8 mouse cellular contexts compared by ENCODE assay signal in the genomic region with DNA sequence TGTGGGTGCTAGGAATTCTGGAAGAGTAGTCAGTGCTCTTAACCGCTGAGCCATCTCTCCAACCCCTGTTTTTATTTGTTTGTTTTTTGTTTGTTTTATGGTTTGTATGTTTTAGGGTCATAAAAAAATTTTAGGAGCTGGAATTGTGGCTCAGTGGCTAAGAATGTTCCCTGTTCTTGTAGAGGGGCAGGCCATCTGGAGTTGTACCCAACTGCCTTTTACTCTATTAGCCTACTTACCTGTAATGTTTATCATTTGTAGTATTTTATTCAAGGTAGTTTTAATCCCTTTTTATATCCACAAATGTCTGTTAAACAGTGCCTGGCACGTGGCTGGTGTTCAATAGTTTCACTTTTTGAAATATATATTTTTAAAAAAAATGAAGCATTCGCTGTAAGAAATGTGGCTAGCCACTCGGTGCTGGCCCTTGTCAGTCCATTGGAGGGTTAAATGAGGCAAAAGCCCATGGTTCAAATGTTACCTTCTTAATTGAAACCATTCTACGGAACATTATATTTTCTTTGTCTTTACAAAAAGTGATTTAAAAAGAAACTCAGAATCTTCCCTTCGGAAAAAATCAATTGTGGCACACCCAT. TPM values are rescaled to one million over a fixed set of nuclear protein-coding genes. Genes with fewer than 3 reads are reported as not detected.
A peak's percentile ranks its signal among the peaks of the same experiment; 100 is the strongest.
DNase-seq lines count a peak whose midpoint lies in the region; ATAC-seq and TF ChIP-seq lines count a peak whose summit lies in the region.

No protein-coding gene starts in this region.

- no peak overlapping the region for H3K9ac ChIP-seq in kidney, embryonic 14.5 days (ENCODE audit: low read depth, low read length)
- peak overlapping the region; percentile 41; the same call in 1 of the 2 replicates for H3K9ac ChIP-seq in hindbrain, embryonic 12.5 days
- peak overlapping the region; percentile 34; the same call in 1 of the 2 replicates for H3K9ac ChIP-seq in midbrain, embryonic 12.5 days (replicated peaks)

- H3K4me1 ChIP-seq in kidney, embryonic 14.5 days (ENCODE audit: control insufficient read depth, insufficient read depth, low read length): peaks cover 19% of the 10 kb centered on the region
- peaks cover 29% of the 10 kb centered on the region for H3K4me1 ChIP-seq in bone marrow macrophage, adult 2 months (ENCODE audit: control insufficient read depth, insufficient read depth, low read length)
- peaks cover 20% of the 10 kb centered on the region for H3K4me1 ChIP-seq in hindbrain, embryonic 12.5 days
- peaks cover 21% of the 10 kb centered on the region for H3K4me1 ChIP-seq in midbrain, embryonic 12.5 days

- TF ChIP-seq CTCF in bone marrow macrophage, adult 2 months (IDR thresholded peaks at IDR 0.05; ENCODE audit: low read depth, low read length): no peak

- no peak overlapping the region for H3K27ac ChIP-seq in kidney, embryonic 14.5 days (ENCODE audit: low read depth, low read length)
- peak overlapping the region; percentile 39; the same call in 1 of the 2 replicates for H3K27ac ChIP-seq in bone marrow macrophage, adult 2 months (ENCODE audit: insufficient read depth, low read depth, low read length)
- H3K27ac ChIP-seq in hindbrain, embryonic 12.5 days: no peak overlapping the region; the same call in 1 of the 2 replicates
- 0 out of 2 replicates have a peak overlapping the region, but pooled peaks have one; percentile 46 for H3K27ac ChIP-seq in midbrain, embryonic 12.5 days (replicated peaks)

- H3K9me3 ChIP-seq in kidney, embryonic 14.5 days (ENCODE audit: control insufficient read depth, low read length): no peaks in the 10 kb centered on the region
- no peaks in the 10 kb centered on the region for H3K9me3 ChIP-seq in hindbrain, embryonic 12.5 days (replicated peaks)
- H3K9me3 ChIP-seq in midbrain, embryonic 12.5 days: no peaks in the 10 kb centered on the region

- ATAC-seq in kidney, embryonic 14.5 days (ENCODE audit: low FRiP score, low TSS enrichment): peak; percentile 6; the same call in 1 of the 2 replicates
- ATAC-seq in hindbrain, embryonic 12.5 days (ENCODE audit: low FRiP score): peak; percentile 55
- ATAC-seq in midbrain, embryonic 12.5 days (ENCODE audit: low FRiP score, low read depth): peak; percentile 56

- DNase-seq in kidney, postnatal 36 days: no peak
- DNase-seq in frontal cortex, postnatal 25 days (ENCODE audit: low spot score in 2 of 2): no peak
- no peak for DNase-seq in spleen, postnatal 36 days (ENCODE audit: low spot score in 2 of 2)
- DNase-seq in ovary, postnatal 10 days (ENCODE audit: low spot score): no peak

- no peak for TF ChIP-seq POLR2A in bone marrow macrophage, adult 2 months (IDR thresholded peaks at IDR 0.05; ENCODE audit: borderline replicate concordance, low read depth, low read length)

- H3K27me3 ChIP-seq in kidney, embryonic 14.5 days (ENCODE audit: control insufficient read depth, insufficient read depth, low read length): no peaks in the 10 kb centered on the region
- peaks cover 9% of the 10 kb centered on the region; the same call in 1 of the 2 replicates for H3K27me3 ChIP-seq in hindbrain, embryonic 12.5 days
- H3K27me3 ChIP-seq in midbrain, embryonic 12.5 days: peaks cover 8% of the 10 kb centered on the region; the same call in 1 of the 2 replicates

- 14% methylated on average over 6 of the region's 6 CpGs for WGBS in kidney, embryonic 14.5 days
- WGBS in hindbrain, embryonic 12.5 days: 14% methylated on average over 6 of the region's 6 CpGs
- 16% methylated on average over 6 of the region's 6 CpGs for WGBS in midbrain, embryonic 12.5 days

- H3K36me3 ChIP-seq in kidney, embryonic 14.5 days (ENCODE audit: control insufficient read depth, insufficient read depth, low read length): no peaks in the 10 kb centered on the region; the same call in 1 of the 2 replicates
- H3K36me3 ChIP-seq in hindbrain, embryonic 12.5 days: no peaks in the 10 kb centered on the region
- H3K36me3 ChIP-seq in midbrain, embryonic 12.5 days: no peaks in the 10 kb centered on the region

- H3K4me3 ChIP-seq in kidney, embryonic 14.5 days (ENCODE audit: low read length): peak overlapping the region; percentile 96
- peak overlapping the region; percentile 42 for H3K4me3 ChIP-seq in bone marrow macrophage, adult 2 months (ENCODE audit: insufficient read depth, low read length)
- peak overlapping the region; percentile 96 for H3K4me3 ChIP-seq in hindbrain, embryonic 12.5 days
- peak overlapping the region; percentile 96 for H3K4me3 ChIP-seq in midbrain, embryonic 12.5 days

- H3K4me2 ChIP-seq in kidney, embryonic 14.5 days (replicated peaks; ENCODE audit: low read depth, low read length): peak overlapping the region; percentile 24
- peak overlapping the region; percentile 49 for H3K4me2 ChIP-seq in hindbrain, embryonic 12.5 days (replicated peaks)
- H3K4me2 ChIP-seq in midbrain, embryonic 12.5 days (replicated peaks): peak overlapping the region; percentile 49

RNA-seq across cellular contexts. Expression of gene Eif4b, which starts 0.5 kb away (rescaled TPM):
- 85.1 and 139 TPM in 2 replicates for polyA plus RNA-seq in kidney, embryonic 14.5 days (2014; fragmentation: Nextera tagmentation; extraction: Ambion mirVana)
- 188 and 222 TPM in 2 replicates for polyA plus RNA-seq in bone marrow macrophage, adult 2 months (2012; ENCODE audit: insufficient read depth, insufficient read length, missing spikeins)
- polyA plus RNA-seq in hindbrain, embryonic 12.5 days (2016; fragmentation: Nextera tagmentation; extraction: Ambion mirVana): 94.0 and 97.1 TPM in 2 replicates
- polyA plus RNA-seq in midbrain, embryonic 12.5 days (2016; fragmentation: Nextera tagmentation; extraction: Ambion mirVana): 98.7 and 100 TPM in 2 replicates

RNA-seq across cellular contexts. Expression of gene Tns2, which starts 27.2 kb away (rescaled TPM):
- polyA plus RNA-seq in kidney, embryonic 14.5 days (2014; fragmentation: Nextera tagmentation; extraction: Ambion mirVana): 39.1 and 46.6 TPM in 2 replicates
- polyA plus RNA-seq in bone marrow macrophage, adult 2 months (2012; ENCODE audit: insufficient read depth, insufficient read length, missing spikeins): 1.4 and 2.1 TPM in 2 replicates
- polyA plus RNA-seq in hindbrain, embryonic 12.5 days (2016; fragmentation: Nextera tagmentation; extraction: Ambion mirVana): 21.8 and 22.7 TPM in 2 replicates
- 13.3 and 14.1 TPM in 2 replicates for polyA plus RNA-seq in midbrain, embryonic 12.5 days (2016; fragmentation: Nextera tagmentation; extraction: Ambion mirVana)

RNA-seq across cellular contexts. Expression of gene Krt18, which starts 45.1 kb away (rescaled TPM):
- 140 and 164 TPM in 2 replicates for polyA plus RNA-seq in kidney, embryonic 14.5 days (2014; fragmentation: Nextera tagmentation; extraction: Ambion mirVana)
- not detected in 2 replicates for polyA plus RNA-seq in bone marrow macrophage, adult 2 months (2012; ENCODE audit: insufficient read depth, insufficient read length, missing spikeins)
- 19.8 and 30.0 TPM in 2 replicates for polyA plus RNA-seq in hindbrain, embryonic 12.5 days (2016; fragmentation: Nextera tagmentation; extraction: Ambion mirVana)
- 3.2 and 4.3 TPM in 2 replicates for polyA plus RNA-seq in midbrain, embryonic 12.5 days (2016; fragmentation: Nextera tagmentation; extraction: Ambion mirVana)

Comparison
In these comparisons a context has a peak if more than half of its experiments do, and no peak if none do; other contexts are left out.
1. ATAC-seq: peak in every context shown above with its lines; median percentile 56 in midbrain, embryonic 12.5 days; 55 in hindbrain, embryonic 12.5 days; 6 in kidney, embryonic 14.5 days.
2. H3K27ac ChIP-seq: peak in bone marrow macrophage, adult 2 months (single experiment) and midbrain, embryonic 12.5 days (single experiment); none in kidney, embryonic 14.5 days (single experiment) and hindbrain, embryonic 12.5 days (single experiment).
3. H3K4me3 ChIP-seq: peak in every context shown above with its lines; median percentile 96 in kidney, embryonic 14.5 days; 96 in hindbrain, embryonic 12.5 days; 96 in midbrain, embryonic 12.5 days; 42 in bone marrow macrophage, adult 2 months.
4. Peak in every context shown above with its lines, with median percentiles within 50 percentile points of each other: H3K4me2 ChIP-seq.